Mouse (Mus musculus) heart, embryonic 15.5 days (tissue): Measurements from ENCODE around the gene Ap4s1. TPM values are rescaled to one million over a fixed set of nuclear protein-coding genes. Genes with fewer than 3 reads are reported as not detected.

Experiments
- ATAC-seq: fragments of 200-750 bp; cut with Nextera tagmentation; replicated peaks from 2 replicates; pipeline ENCODE4 v1.8.0; 2017; ENCODE audit warnings: low read depth, moderate TSS enrichment; ENCODE audit not compliant: insufficient number of reproducible peaks, insufficient read depth, low FRiP score
- H3K27ac ChIP-seq: fragments of 300-500 bp; sonication (generic); 2 replicates; pipeline ENCODE4 v1.5.1; 2015; ENCODE audit warnings: mild to moderate bottlenecking, inconsistent platforms
- H3K27me3 ChIP-seq: fragments of 300-500 bp; sonication (generic); 2 replicates; pipeline ENCODE4 v1.6.1; 2015; ENCODE audit warnings: inconsistent platforms
- H3K36me3 ChIP-seq: fragments of 300-500 bp; sonication (generic); 2 replicates; pipeline ENCODE4 v1.6.1; 2015; ENCODE audit warnings: mild to moderate bottlenecking, inconsistent platforms
- H3K4me1 ChIP-seq: fragments of 300-500 bp; sonication (generic); replicated peaks from 2 replicates; pipeline ENCODE4 v1.6.1; 2015; ENCODE audit warnings: inconsistent platforms
- H3K4me2 ChIP-seq: fragments of 300-500 bp; sonication (generic); 2 replicates; pipeline ENCODE4 v1.6.1; 2015; ENCODE audit warnings: inconsistent platforms, mild to moderate bottlenecking, moderate library complexity
- H3K4me3 ChIP-seq: fragments of 300-500 bp; sonication (generic); 2 replicates; pipeline ENCODE4 v1.5.1; 2015; ENCODE audit warnings: mild to moderate bottlenecking, inconsistent platforms
- H3K9ac ChIP-seq: fragments of 300-500 bp; sonication (generic); 2 replicates; pipeline ENCODE4 v1.6.1; 2015; ENCODE audit warnings: mild to moderate bottlenecking, inconsistent platforms
- H3K9me3 ChIP-seq: fragments of 300-500 bp; sonication (generic); replicated peaks from 2 replicates; pipeline ENCODE4 v1.6.1; 2016; ENCODE audit warnings: inconsistent platforms
- WGBS: fragments of 180-500 bp; shearing (Covaris S2); methylation state at CpG from one replicate; pipeline ENCODE4 v1.1.7; 2015; ENCODE audit warnings: mixed read lengths; 5-methylcytosine and 5-hydroxymethylcytosine counted together
- polyA plus RNA-seq: library from polyadenylated mRNA; unstranded; fragments of >200 nt; fragmentation: Nextera tagmentation; extraction: Ambion mirVana; gene quantifications from 2 replicates; pipeline ENCODE4 v1.2.1, GENCODE M21; 2015

Ap4s1 gene
- polyA plus RNA-seq, 1 experiment from 2014 or later, result 37.5 TPM

GRCm38 (mm10) chr12:51705778-51706177 lies 14.9 kb downstream of the Ap4s1 start:
- Histone ChIP-seq H3K9me3 (no peaks in the 10 kb centered on the region), H3K4me2 (no peak overlapping the region), H3K4me3 (no peak overlapping the region), H3K4me1 (peaks cover 23% of the 10 kb centered on the region), H3K9ac (no peak overlapping the region), H3K36me3 (no peaks in the 10 kb centered on the region), H3K27me3 (no peaks in the 10 kb centered on the region), H3K27ac (no peak overlapping the region)
- WGBS, result 55% methylated on average over 12 of the region's 12 CpGs
- no peak for ATAC-seq

- ATAC-seq, result no peak
- 79% methylated on average over 5 of the region's 5 CpGs for WGBS
- Histone ChIP-seq H3K27me3 (no peaks in the 10 kb centered on the region), H3K4me1 (peaks cover 23% of the 10 kb centered on the region), H3K36me3 (no peaks in the 10 kb centered on the region), H3K27ac (no peak overlapping the region), H3K4me2 (no peak overlapping the region), H3K9me3 (no peaks in the 10 kb centered on the region), H3K9ac (no peak overlapping the region), H3K4me3 (no peak overlapping the region)
Measured at GRCm38 (mm10) chr12:51706673-51707235, 15.9 kb downstream of the Ap4s1 start.

GRCm38 (mm10) chr12:51708941-51709686 lies 18.3 kb downstream of the Ap4s1 start:
- Histone ChIP-seq H3K27me3 (no peaks in the 10 kb centered on the region), H3K27ac (peak overlapping the region; percentile 64), H3K4me3 (no peak overlapping the region), H3K36me3 (no peaks in the 10 kb centered on the region), H3K4me2 (0 out of 2 replicates have a peak overlapping the region, but pooled peaks have one; percentile 13), H3K9ac (no peak overlapping the region), H3K4me1 (peaks cover 16% of the 10 kb centered on the region), H3K9me3 (no peaks in the 10 kb centered on the region)
- 0 out of 2 replicates have a peak, but pooled peaks have one; percentile 25 for ATAC-seq
- WGBS, result 49% methylated on average over 14 of the region's 14 CpGs

- Histone ChIP-seq H3K27ac (no peak overlapping the region), H3K9me3 (no peaks in the 10 kb centered on the region), H3K4me2 (no peak overlapping the region), H3K9ac (no peak overlapping the region), H3K27me3 (no peaks in the 10 kb centered on the region), H3K4me3 (no peak overlapping the region), H3K4me1 (peaks cover 16% of the 10 kb centered on the region), H3K36me3 (no peaks in the 10 kb centered on the region)
- no peak for ATAC-seq
- 67% methylated on average over 3 of the region's 3 CpGs for WGBS
Measured at GRCm38 (mm10) chr12:51709741-51710140, 18.9 kb downstream of the Ap4s1 start.

GRCm38 (mm10) chr12:51710154-51710553 lies 19.3 kb downstream of the Ap4s1 start:
- no peak for ATAC-seq
- Histone ChIP-seq H3K9ac (no peak overlapping the region), H3K9me3 (no peaks in the 10 kb centered on the region), H3K4me2 (no peak overlapping the region), H3K27ac (no peak overlapping the region), H3K4me3 (no peak overlapping the region), H3K27me3 (no peaks in the 10 kb centered on the region), H3K36me3 (no peaks in the 10 kb centered on the region), H3K4me1 (peaks cover 16% of the 10 kb centered on the region)
- WGBS, result 52% methylated on average over 5 of the region's 5 CpGs

- peaks cover 16% of the 10 kb centered on the region for H3K4me1 ChIP-seq
- H3K9me3 ChIP-seq, result no peaks in the 10 kb centered on the region
- H3K36me3 ChIP-seq, result no peaks in the 10 kb centered on the region
- H3K9ac ChIP-seq, result no peak overlapping the region
- 66% methylated on average over 1 of the region's 1 CpGs for WGBS
- H3K27ac ChIP-seq, result no peak overlapping the region
- no peak overlapping the region for H3K4me2 ChIP-seq
- H3K4me3 ChIP-seq, result no peak overlapping the region
- no peak for ATAC-seq
- H3K27me3 ChIP-seq, result no peaks in the 10 kb centered on the region
Measured at GRCm38 (mm10) chr12:51712685-51713084, 21.9 kb downstream of the Ap4s1 start.

GRCm38 (mm10) chr12:51718617-51719016 lies 27.8 kb downstream of the Ap4s1 start:
- H3K4me3 ChIP-seq, result no peak overlapping the region
- WGBS, result 91% methylated on average over 6 of the region's 6 CpGs
- no peaks in the 10 kb centered on the region for H3K27me3 ChIP-seq
- no peak overlapping the region for H3K27ac ChIP-seq
- H3K9ac ChIP-seq, result no peak overlapping the region
- H3K4me1 ChIP-seq, result no peaks in the 10 kb centered on the region
- H3K36me3 ChIP-seq, result peaks cover 9% of the 10 kb centered on the region; the same call in 1 of the 2 replicates
- H3K9me3 ChIP-seq, result no peaks in the 10 kb centered on the region
- H3K4me2 ChIP-seq, result no peak overlapping the region
- ATAC-seq, result no peak

- ATAC-seq, result no peak
- H3K4me3 ChIP-seq, result no peak overlapping the region
- WGBS, result 86% methylated on average over 8 of the region's 8 CpGs
- H3K9me3 ChIP-seq, result no peaks in the 10 kb centered on the region
- peaks cover 13% of the 10 kb centered on the region; the same call in 1 of the 2 replicates for H3K36me3 ChIP-seq
- no peak overlapping the region for H3K4me2 ChIP-seq
- H3K27me3 ChIP-seq, result no peaks in the 10 kb centered on the region
- no peak overlapping the region for H3K9ac ChIP-seq
- H3K4me1 ChIP-seq, result no peaks in the 10 kb centered on the region
- no peak overlapping the region for H3K27ac ChIP-seq
Measured at GRCm38 (mm10) chr12:51721836-51722235, 31.0 kb downstream of the Ap4s1 start.

- WGBS, result 16% methylated on average over 11 of the region's 11 CpGs
- Histone ChIP-seq H3K4me2 (peak overlapping the region; percentile 40), H3K27ac (peak overlapping the region; percentile 92), H3K4me3 (no peak overlapping the region), H3K36me3 (peaks cover 1% of the 10 kb centered on the region; the same call in 1 of the 2 replicates), H3K27me3 (no peaks in the 10 kb centered on the region), H3K9ac (0 out of 2 replicates have a peak overlapping the region, but pooled peaks have one; percentile 14), H3K4me1 (peaks cover 16% of the 10 kb centered on the region), H3K9me3 (no peaks in the 10 kb centered on the region)
- peak; percentile 66; the same call in 1 of the 2 replicates for ATAC-seq
Measured at GRCm38 (mm10) chr12:51729058-51729457, 38.2 kb downstream of the Ap4s1 start.

- Histone ChIP-seq H3K4me3 (no peak overlapping the region), H3K36me3 (no peaks in the 10 kb centered on the region; the same call in 1 of the 2 replicates), H3K4me2 (no peak overlapping the region), H3K27ac (peak overlapping the region; percentile 92), H3K27me3 (no peaks in the 10 kb centered on the region), H3K9me3 (no peaks in the 10 kb centered on the region), H3K4me1 (peaks cover 22% of the 10 kb centered on the region), H3K9ac (no peak overlapping the region)
- 96% methylated on average over 9 of the region's 9 CpGs for WGBS
- no peak for ATAC-seq
Measured at GRCm38 (mm10) chr12:51729827-51730226, 39.0 kb downstream of the Ap4s1 start.

GRCm38 (mm10) chr12:51734605-51735211 lies 43.9 kb downstream of the Ap4s1 start:
- WGBS, result 52% methylated on average over 14 of the region's 14 CpGs
- peak overlapping the region; percentile 65 for H3K27ac ChIP-seq

More at GRCm38 (mm10) chr12:51734605-51735211, 43.9 kb downstream of the Ap4s1 start:
- H3K4me1 ChIP-seq, result peaks cover 34% of the 10 kb centered on the region
- H3K9me3 ChIP-seq, result no peaks in the 10 kb centered on the region
- no peak overlapping the region for H3K9ac ChIP-seq
- no peaks in the 10 kb centered on the region for H3K36me3 ChIP-seq
- H3K27me3 ChIP-seq, result no peaks in the 10 kb centered on the region
- H3K4me3 ChIP-seq, result no peak overlapping the region
- H3K4me2 ChIP-seq, result no peak overlapping the region
- ATAC-seq, result peak; percentile 37; the same call in 1 of the 2 replicates
